Mouse (Mus musculus) brain, embryonic 18.5 days (tissue): Measurements from ENCODE around the gene Nol3.
"Not testable (repeated sequence)": the region's sequence is repeated elsewhere in the genome, so short reads cannot be mapped to it uniquely, and the experiment has no call there.

Experiments used
- DNase-seq: peaks from one replicate; pipeline ENCODE4 v3.0.0-alpha.2; 2012; ENCODE audit warnings: low read depth, low spot score

The Nol3 gene

GRCm38 (mm10) chr8:105275840-105276239 is at the start of gene Nol3:
Gene Nol3, plus strand, starts transcription at chr8:105276140.
- DNase-seq = no peak

GRCm38 (mm10) chr8:105231503-105232320 is 44.2 kb upstream of the Nol3 start:
- no peak for DNase-seq

GRCm38 (mm10) chr8:105232321-105232693 is 43.6 kb upstream of the Nol3 start:
- not testable (repeated sequence) for DNase-seq

- DNase-seq = no peak
These were observed 42.6 kb upstream of the Nol3 start for GRCm38 (mm10) chr8:105233126-105233935.

GRCm38 (mm10) chr8:105235206-105235605 is 40.7 kb upstream of the Nol3 start:
- no peak for DNase-seq

GRCm38 (mm10) chr8:105237442-105238142 is 38.3 kb upstream of the Nol3 start:
- DNase-seq = no peak

- DNase-seq = no peak
These were observed 34.9 kb upstream of the Nol3 start for GRCm38 (mm10) chr8:105241016-105241415.

GRCm38 (mm10) chr8:105251954-105252353 is 24.0 kb upstream of the Nol3 start:
- no peak for DNase-seq

- no peak for DNase-seq
These were observed 23.0 kb upstream of the Nol3 start for GRCm38 (mm10) chr8:105252680-105253537.

- DNase-seq = no peak
These were observed 22.2 kb upstream of the Nol3 start for GRCm38 (mm10) chr8:105253766-105254151.

GRCm38 (mm10) chr8:105254152-105254965 is 21.6 kb upstream of the Nol3 start:
- DNase-seq = peak; percentile 68

GRCm38 (mm10) chr8:105254966-105255350 is 21.0 kb upstream of the Nol3 start, which contains the start of gene B3gnt9:
Gene B3gnt9, minus strand, starts transcription at chr8:105255153.
- no peak for DNase-seq

GRCm38 (mm10) chr8:105257318-105258114 is 18.4 kb upstream of the Nol3 start:
- no peak for DNase-seq

GRCm38 (mm10) chr8:105258911-105259720 is 16.8 kb upstream of the Nol3 start:
- no peak for DNase-seq

- no peak for DNase-seq
These were observed 16.1 kb upstream of the Nol3 start for GRCm38 (mm10) chr8:105259721-105260320.

- DNase-seq = no peak
These were observed 15.4 kb upstream of the Nol3 start for GRCm38 (mm10) chr8:105260371-105261099.

GRCm38 (mm10) chr8:105261326-105261980 is 14.5 kb upstream of the Nol3 start:
- DNase-seq = no peak
